Mouse (Mus musculus) CH12.LX (cell line): ENCODE measurements around the gene Myo19. TPM values are rescaled to one million over a fixed set of nuclear protein-coding genes. Genes with fewer than 3 reads are reported as not detected.

Source experiments
- DNase-seq: peaks from one replicate; pipeline ENCODE4 v3.0.0-alpha.2; 2013; ENCODE audit errors: extremely low read depth
- H3K27ac ChIP-seq: 2 replicates; pipeline ENCODE4 v1.5.1; 2012; ENCODE audit warnings: low read depth, mild to moderate bottlenecking, control low read depth, moderate library complexity; ENCODE audit not compliant: insufficient read depth
- H3K27me3 ChIP-seq: replicated peaks from 2 replicates; pipeline ENCODE3; 2012; ENCODE audit warnings: inconsistent platforms
- H3K36me3 ChIP-seq, 2 experiments: replicated peaks in 1 of 2; 2 replicates each; pipeline versions ENCODE3 to v1.6.1; 2012; ENCODE audit warnings: inconsistent platforms in 1 of 2, low read length in 1 of 2, mild to moderate bottlenecking in 1 of 2, mixed read lengths in 1 of 2, moderate library complexity in 1 of 2; ENCODE audit not compliant: control insufficient read depth in 1 of 2, insufficient read depth in 1 of 2
- H3K4me1 ChIP-seq, 2 experiments: 2 replicates each; pipeline ENCODE4 v1.6.1; 2012; ENCODE audit warnings: inconsistent platforms in 1 of 2, moderate library complexity in 1 of 2; ENCODE audit not compliant: insufficient read depth in 2 of 2, control insufficient read depth in 1 of 2
- H3K4me2 ChIP-seq: 2 replicates; pipeline ENCODE4 v1.6.1; 2012; ENCODE audit warnings: low read depth, mild to moderate bottlenecking, control low read depth; ENCODE audit not compliant: poor library complexity, insufficient read depth, severe bottlenecking
- H3K4me3 ChIP-seq, 3 experiments: fragments of 150-350 bp in 1 of 3; sonication (generic) in 1 of 3; replicated peaks in 1 of 3; 2 replicates each; pipeline versions ENCODE3 to v1.5.1; 2011 to 2012; ENCODE audit warnings: low read depth in 2 of 3, low read length in 2 of 3, mild to moderate bottlenecking in 2 of 3, moderate library complexity in 2 of 3, control low read depth in 1 of 3, improper control_type of control experiment in 1 of 3, inconsistent platforms in 1 of 3, mixed read lengths in 1 of 3; ENCODE audit not compliant: poor library complexity in 1 of 3
- H3K79me2 ChIP-seq: replicated peaks from 2 replicates; pipeline ENCODE4 v1.6.1; 2012; ENCODE audit warnings: mild to moderate bottlenecking, moderate library complexity; ENCODE audit not compliant: control insufficient read depth, poor library complexity, insufficient read depth, severe bottlenecking; ENCODE audit errors: extremely low read depth
- H3K9ac ChIP-seq: 2 replicates; pipeline ENCODE4 v1.6.1; 2012; ENCODE audit warnings: low read depth, mild to moderate bottlenecking, control low read depth, moderate library complexity; ENCODE audit not compliant: insufficient read depth
- H3K9me3 ChIP-seq: replicated peaks from 2 replicates; pipeline ENCODE3; 2012; ENCODE audit warnings: low read length, inconsistent platforms, mixed read lengths
- BHLHE40 ChIP-seq: IDR thresholded peaks from 2 replicates; pipeline ENCODE4 v1.6.1; 2011; ENCODE audit warnings: mild to moderate bottlenecking, low read depth, low read length, improper control_type of control experiment
- CTCF ChIP-seq, 2 experiments: IDR thresholded peaks in 1 of 2; conservative IDR thresholded peaks in 1 of 2; 2 replicates each; pipeline ENCODE4 v1.5.1; 2011 to 2012; ENCODE audit warnings: low read depth in 2 of 2, low read length in 2 of 2, improper control_type of control experiment in 1 of 2, inconsistent platforms in 1 of 2, mild to moderate bottlenecking in 1 of 2, moderate library complexity in 1 of 2
- EP300 ChIP-seq: IDR thresholded peaks from 2 replicates; pipeline ENCODE4 v1.6.1; 2011; ENCODE audit warnings: low read length, improper control_type of control experiment
- GABPA ChIP-seq: IDR thresholded peaks from 2 replicates; pipeline ENCODE4 v1.6.1; 2012; ENCODE audit warnings: low read depth, low read length, improper control_type of control experiment, inconsistent platforms; ENCODE audit not compliant: insufficient replicate concordance
- MAX ChIP-seq: IDR thresholded peaks from 2 replicates; pipeline ENCODE4 v1.6.1; 2011; ENCODE audit warnings: low read length, improper control_type of control experiment
- MEF2A ChIP-seq: IDR thresholded peaks from 2 replicates; pipeline ENCODE4 v1.6.1; 2014; ENCODE audit warnings: low read depth, mild to moderate bottlenecking, inconsistent platforms, low read length, improper control_type of control experiment, borderline replicate concordance
- MXI1 ChIP-seq: IDR thresholded peaks from 2 replicates; pipeline ENCODE4 v1.6.1; 2011; ENCODE audit warnings: mild to moderate bottlenecking, low read depth, low read length, improper control_type of control experiment
- MYC ChIP-seq: IDR thresholded peaks from 2 replicates; pipeline ENCODE4 v1.6.1; 2011; ENCODE audit warnings: low read depth, mild to moderate bottlenecking, improper control_type of control experiment, low read length
- NELFE ChIP-seq: IDR thresholded peaks from 2 replicates; pipeline ENCODE4 v1.6.1; 2011; ENCODE audit warnings: low read depth, low read length, improper control_type of control experiment
- NRF1 ChIP-seq: IDR thresholded peaks from 2 replicates; pipeline ENCODE4 v1.6.1; 2014; ENCODE audit warnings: low read depth, mild to moderate bottlenecking, inconsistent platforms, low read length, improper control_type of control experiment, moderate library complexity
- PAX5 ChIP-seq: IDR thresholded peaks from 2 replicates; pipeline ENCODE4 v1.6.1; 2012; ENCODE audit warnings: low read length, inconsistent platforms, mixed read lengths
- POLR2A ChIP-seq: IDR thresholded peaks from 2 replicates; pipeline ENCODE4 v1.6.1; 2011; ENCODE audit warnings: low read depth, mild to moderate bottlenecking, improper control_type of control experiment, low read length
- RCOR1 ChIP-seq: conservative IDR thresholded peaks from 2 replicates; pipeline ENCODE4 v1.6.1; 2012; ENCODE audit warnings: low read depth, mild to moderate bottlenecking, inconsistent platforms, low read length, improper control_type of control experiment
- TBP ChIP-seq: conservative IDR thresholded peaks from 2 replicates; pipeline ENCODE4 v1.6.1; 2011; ENCODE audit warnings: low read depth, low read length, improper control_type of control experiment
- UBTF ChIP-seq: IDR thresholded peaks from 2 replicates; pipeline ENCODE4 v1.6.1; 2012; ENCODE audit warnings: low read depth, mild to moderate bottlenecking, inconsistent platforms, low read length, improper control_type of control experiment, moderate library complexity
- USF2 ChIP-seq: conservative IDR thresholded peaks from 2 replicates; pipeline ENCODE4 v1.6.1; 2011; ENCODE audit warnings: low read depth, low read length, improper control_type of control experiment
- ZKSCAN1 ChIP-seq: IDR thresholded peaks from 2 replicates; pipeline ENCODE4 v1.6.1; 2012; ENCODE audit warnings: low read depth, inconsistent platforms, low read length, improper control_type of control experiment, borderline replicate concordance
- dilution Hi-C: fragments of 300-500 bp; cut with MboI; formaldehyde crosslinking; loops from 2 replicates; pipeline ENCODE4 v1.14.3; 2020; ENCODE audit warnings: low sequenced_read_pairs; ENCODE audit not compliant: extremely low pct_unique_long_range_greater_than_20kb, extremely low pct_ligation_motif_present
- in situ Hi-C: fragments of 300-500 bp; cut with MboI; formaldehyde crosslinking; loops from 3 replicates; pipeline ENCODE4 v1.14.3; 2019; ENCODE audit warnings: low sequenced_read_pairs, low pct_ligation_motif_present, low pct_unique_long_range_greater_than_20kb, mixed read lengths
- polyA plus RNA-seq: library from polyadenylated mRNA; unstranded; fragments of >175 nt; gene quantifications from 2 replicates; pipeline ENCODE4 v1.2.1, GENCODE M21; 2012; ENCODE audit warnings: low read depth; ENCODE audit not compliant: insufficient read length
- total RNA-seq, 2 experiments: library from RNA; depleted of rRNA; stranded (reverse); fragments of 300-350 nt in 1 of 2; fragments of >200 nt in 1 of 2; gene quantifications; 2 replicates each; pipeline ENCODE4 v1.2.3; 2012 to 2014

Myo19 gene
- total and polyA plus RNA-seq, 3 experiments, result 8.0 to 27.1 (median 9.1) TPM

- no peak overlapping the region for H3K4me3 ChIP-seq
- no peaks in the 10 kb centered on the region for H3K9me3 ChIP-seq
- TF ChIP-seq BHLHE40 (no peak), MAX (no peak), USF2 (no peak), NELFE (no peak), PAX5 (no peak), MXI1 (no peak), EP300 (no peak), TBP (no peak)
- TF ChIP-seq, all 38 proteins: peak for 0
- Histone ChIP-seq H3K27me3 (no peaks in the 10 kb centered on the region), H3K4me1 (peaks cover 0 to 5% of the 10 kb centered on the region in 2 experiments; a peak in 1 of 4 replicates), H3K4me2 (no peak overlapping the region), H3K27ac (no peak overlapping the region), H3K9ac (no peak overlapping the region), H3K79me2 (no peaks in the 10 kb centered on the region), H3K36me3 (peaks cover 83 to 96% of the 10 kb centered on the region in 2 experiments)
- dilution Hi-C loops (no loop called here), in situ Hi-C loops (no loop called here)
- no peak for DNase-seq
These were observed 27.1 kb downstream of the Myo19 start for GRCm38 (mm10) chr11:84907081-84907480.

DNA sequence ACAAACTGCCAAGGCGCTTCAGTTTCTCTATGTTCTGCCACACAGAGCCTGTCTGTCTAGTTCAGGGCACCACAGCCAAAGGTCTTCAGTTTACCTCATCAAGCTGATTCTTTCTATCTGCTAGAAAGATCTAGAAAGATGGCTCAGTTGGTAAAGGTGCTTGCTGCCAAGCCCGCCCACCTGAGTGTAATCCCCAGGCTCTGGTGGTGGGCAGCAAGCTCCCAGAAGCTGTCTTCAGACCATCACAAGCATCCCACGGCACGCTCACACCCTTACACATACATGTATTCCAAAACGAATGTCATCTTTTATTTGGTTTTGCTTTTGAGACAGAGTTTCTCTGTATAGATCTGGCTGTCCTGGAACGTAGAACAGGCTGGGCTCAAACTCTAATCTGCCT is 28.5 kb downstream of the Myo19 start:
- dilution Hi-C loops, result no loop called here
- TF ChIP-seq NRF1, result no peak
- TF ChIP-seq UBTF, result no peak
- no peak for TF ChIP-seq RCOR1
- no peak for TF ChIP-seq POLR2A
- TF ChIP-seq CTCF (conservative IDR thresholded peaks at IDR 0.05 in 1 of 2, IDR thresholded peaks at IDR 0.05 in 1 of 2; ENCODE audit: low read depth in 2 of 2, low read length in 2 of 2), result no peak
- TF ChIP-seq ZKSCAN1, result no peak
- TF ChIP-seq GABPA, result no peak
- TF ChIP-seq MYC, result no peak
- no peak for TF ChIP-seq MXI1
- no peak for TF ChIP-seq MEF2A
- TF ChIP-seq TBP, result no peak
- TF ChIP-seq, all 38 proteins: peak for 0
- Histone ChIP-seq H3K4me3 (no peak overlapping the region), H3K9me3 (no peaks in the 10 kb centered on the region), H3K27ac (no peak overlapping the region), H3K79me2 (no peaks in the 10 kb centered on the region), H3K27me3 (no peaks in the 10 kb centered on the region), H3K4me1 (peaks cover 0 to 5% of the 10 kb centered on the region in 2 experiments; a peak in 1 of 4 replicates), H3K36me3 (peaks cover 77 to 93% of the 10 kb centered on the region in 2 experiments), H3K4me2 (no peak overlapping the region), H3K9ac (no peak overlapping the region)
- in situ Hi-C loops, result no loop called here
- DNase-seq, result no peak
